Mouse (Mus musculus) E14TG2a.4 (cell line): ENCODE measurements around the gene Gm10197.

Source experiments
- H3K27me3 ChIP-seq: 2 replicates; pipeline ENCODE4 v1.6.1; 2014; ENCODE audit warnings: low read length, control low read depth; ENCODE audit not compliant: insufficient read depth
- H3K36me3 ChIP-seq: 2 replicates; pipeline ENCODE4 v1.6.1; 2014; ENCODE audit warnings: low read length, control low read depth; ENCODE audit not compliant: insufficient read depth
- H3K4me1 ChIP-seq: replicated peaks from 2 replicates; pipeline ENCODE4 v1.6.1; 2014; ENCODE audit warnings: low read depth, low read length, control low read depth
- H3K4me3 ChIP-seq: replicated peaks from 2 replicates; pipeline ENCODE4 v1.5.1; 2014; ENCODE audit warnings: mild to moderate bottlenecking, low read length
- H3K9me3 ChIP-seq: 2 replicates; pipeline ENCODE4 v1.6.1; 2014; ENCODE audit warnings: low read length, control low read depth
- CTCF ChIP-seq: conservative IDR thresholded peaks from 2 replicates; pipeline ENCODE4 v1.5.1; 2014; ENCODE audit warnings: low read length
- NANOG ChIP-seq: IDR thresholded peaks from 2 replicates; pipeline ENCODE4 v1.6.1; 2014; ENCODE audit warnings: borderline replicate concordance, low read length, mixed read lengths
- POU5F1 ChIP-seq: IDR thresholded peaks from 2 replicates; pipeline ENCODE4 v1.6.1; 2014; ENCODE audit warnings: low read length, borderline replicate concordance

Gene Gm10197

GRCm38 (mm10) chr19:53390495-53391007, 19.0 kb upstream of the Gm10197 start, which contains the start of gene Smndc1:
Gene Smndc1, minus strand, starts transcription at chr19:53390578.
- TF ChIP-seq CTCF (no peak), POU5F1 (no peak), NANOG (no peak)
- H3K4me1 ChIP-seq = peaks cover 77% of the 10 kb centered on the region

GRCm38 (mm10) chr19:53389851-53390431, 18.4 kb upstream of the Gm10197 start:
- peaks cover 76% of the 10 kb centered on the region for H3K4me1 ChIP-seq
- H3K27me3 ChIP-seq = no peaks in the 10 kb centered on the region
- peaks cover 43% of the 10 kb centered on the region for H3K36me3 ChIP-seq
- no peaks in the 10 kb centered on the region for H3K9me3 ChIP-seq
- TF ChIP-seq POU5F1 (no peak), CTCF (no peak), NANOG (no peak)
- H3K4me3 ChIP-seq = peak overlapping the region; percentile 99

More at GRCm38 (mm10) chr19:53390495-53391007, 19.0 kb upstream of the Gm10197 start, which contains the start of gene Smndc1:
- H3K4me3 ChIP-seq = peak within 1 kb of the TSS; percentile 99
- no peaks in the 10 kb centered on the region for H3K9me3 ChIP-seq
- H3K36me3 ChIP-seq = peaks cover 40% of the 10 kb centered on the region
- H3K27me3 ChIP-seq = no peaks in the 10 kb centered on the region

- Histone ChIP-seq H3K9me3 (no peaks in the 10 kb centered on the region), H3K36me3 (peaks cover 48% of the 10 kb centered on the region), H3K4me1 (peaks cover 77% of the 10 kb centered on the region), H3K27me3 (no peaks in the 10 kb centered on the region), H3K4me3 (peak overlapping the region; percentile 99)
- TF ChIP-seq CTCF (no peak), NANOG (no peak), POU5F1 (no peak)
Measured at GRCm38 (mm10) chr19:53389417-53389816, 17.9 kb upstream of the Gm10197 start.

- Histone ChIP-seq H3K9me3 (no peaks in the 10 kb centered on the region), H3K4me1 (peaks cover 55% of the 10 kb centered on the region), H3K4me3 (no peak overlapping the region), H3K27me3 (no peaks in the 10 kb centered on the region), H3K36me3 (peaks cover 99% of the 10 kb centered on the region)
- TF ChIP-seq NANOG = no peak
- no peak for TF ChIP-seq CTCF
- TF ChIP-seq POU5F1 = no peak
Measured at GRCm38 (mm10) chr19:53383336-53383735, 11.8 kb upstream of the Gm10197 start.

GRCm38 (mm10) chr19:53378421-53378820, 6.9 kb upstream of the Gm10197 start:
- TF ChIP-seq CTCF = no peak
- TF ChIP-seq POU5F1 = no peak
- TF ChIP-seq NANOG = no peak
- Histone ChIP-seq H3K4me1 (peaks cover 15% of the 10 kb centered on the region), H3K9me3 (no peaks in the 10 kb centered on the region), H3K27me3 (no peaks in the 10 kb centered on the region), H3K36me3 (peaks cover 97% of the 10 kb centered on the region), H3K4me3 (no peak overlapping the region)

GRCm38 (mm10) chr19:53377652-53378051, 6.1 kb upstream of the Gm10197 start:
- Histone ChIP-seq H3K4me1 (peaks cover 19% of the 10 kb centered on the region), H3K9me3 (no peaks in the 10 kb centered on the region), H3K27me3 (no peaks in the 10 kb centered on the region), H3K36me3 (peaks cover 95% of the 10 kb centered on the region), H3K4me3 (no peak overlapping the region)
- TF ChIP-seq POU5F1 (no peak), NANOG (no peak), CTCF (no peak)

GRCm38 (mm10) chr19:53375816-53376215, 4.2 kb upstream of the Gm10197 start:
- no peaks in the 10 kb centered on the region for H3K27me3 ChIP-seq
- no peaks in the 10 kb centered on the region for H3K9me3 ChIP-seq
- H3K4me3 ChIP-seq = no peak overlapping the region
- no peak for TF ChIP-seq POU5F1
- TF ChIP-seq NANOG = no peak
- TF ChIP-seq CTCF = no peak
- H3K4me1 ChIP-seq = peaks cover 34% of the 10 kb centered on the region
- peaks cover 93% of the 10 kb centered on the region for H3K36me3 ChIP-seq

- TF ChIP-seq CTCF = no peak
- TF ChIP-seq NANOG = no peak
- no peak for TF ChIP-seq POU5F1
- Histone ChIP-seq H3K4me1 (peaks cover 39% of the 10 kb centered on the region), H3K9me3 (no peaks in the 10 kb centered on the region), H3K4me3 (no peak overlapping the region), H3K27me3 (no peaks in the 10 kb centered on the region), H3K36me3 (peaks cover 88% of the 10 kb centered on the region)
Measured at GRCm38 (mm10) chr19:53375299-53375698, 3.7 kb upstream of the Gm10197 start.
